Mouse (Mus musculus) cerebellum, adult 2 months (tissue): ENCODE measurements at regions not wholly inside any gene's neighbourhood (a gene's known extent, or its start where the extent isn't known, plus 50 kb on each side); places are given as distances from the start of the nearest gene placed in this dataset.

Source experiments
- CTCF ChIP-seq: fragments of 200-500 bp; IDR thresholded peaks from 2 replicates; pipeline ENCODE4 v1.5.1; 2011; ENCODE audit warnings: low read depth, mild to moderate bottlenecking, control low read depth, low read length, moderate library complexity, borderline replicate concordance; ENCODE audit not compliant: insufficient read depth
- POLR2A ChIP-seq: fragments of 200-500 bp; IDR thresholded peaks from 2 replicates; pipeline ENCODE4 v1.6.1; 2011; ENCODE audit warnings: low read length, control low read depth, borderline replicate concordance; ENCODE audit not compliant: insufficient read depth

DNA sequence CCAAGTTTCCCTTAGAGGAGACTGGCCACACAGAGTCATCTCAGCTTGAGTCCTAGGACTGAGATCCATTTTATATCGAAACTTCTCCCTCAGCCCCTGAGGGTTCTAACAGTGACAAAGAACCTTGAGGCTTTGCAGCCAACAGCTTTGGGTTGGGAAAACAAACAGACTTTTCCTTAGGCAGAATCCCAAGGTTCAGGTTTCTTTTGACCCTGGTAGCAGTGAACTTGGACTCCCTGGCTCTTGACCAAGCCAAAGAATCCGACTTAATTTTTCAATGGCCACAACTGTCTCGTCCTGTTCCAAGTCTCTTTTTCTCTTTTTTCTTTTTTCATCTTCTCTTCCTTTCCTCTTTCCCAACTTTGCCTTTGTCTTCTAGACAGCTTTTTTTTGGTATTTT, 60.9 kb upstream of the Serpine2 start:
- TF ChIP-seq CTCF (no peak), POLR2A (no peak)
